Mouse (Mus musculus) lung, postnatal 36 days (tissue): ENCODE results near the gene Kidins220.

Source experiments
- DNase-seq: peaks from one replicate; pipeline ENCODE4 v3.0.0; 2022; ENCODE audit warnings: mixed read lengths

Kidins220 gene

DNA sequence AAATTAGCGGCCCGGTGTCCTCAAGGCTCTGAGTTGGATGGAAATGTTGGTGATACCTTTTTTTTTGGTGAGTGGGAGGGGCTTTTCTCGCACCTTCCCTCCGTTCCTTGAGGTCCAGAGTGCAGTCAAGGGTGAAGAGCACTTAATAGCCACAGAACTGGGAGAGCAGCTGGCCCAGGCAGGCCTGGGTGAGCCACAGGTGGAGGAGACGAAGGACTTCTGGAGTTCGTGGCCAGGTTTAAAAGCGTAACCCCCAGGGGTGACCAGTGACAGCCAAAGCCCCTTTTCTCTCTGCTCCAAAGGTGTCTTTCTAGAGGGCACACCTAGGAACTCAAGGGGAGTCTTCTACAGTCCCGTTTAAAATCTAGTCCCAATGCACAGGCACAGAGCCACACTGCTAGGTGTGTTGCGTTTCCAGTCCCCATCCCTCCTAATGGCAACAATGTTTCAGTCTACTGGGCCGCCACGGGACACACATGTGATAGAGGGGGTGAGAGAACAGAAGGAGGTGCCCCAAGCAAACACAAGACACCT, 118.6 kb downstream of the Kidins220 start:
- peak; percentile 56 for DNase-seq

DNA sequence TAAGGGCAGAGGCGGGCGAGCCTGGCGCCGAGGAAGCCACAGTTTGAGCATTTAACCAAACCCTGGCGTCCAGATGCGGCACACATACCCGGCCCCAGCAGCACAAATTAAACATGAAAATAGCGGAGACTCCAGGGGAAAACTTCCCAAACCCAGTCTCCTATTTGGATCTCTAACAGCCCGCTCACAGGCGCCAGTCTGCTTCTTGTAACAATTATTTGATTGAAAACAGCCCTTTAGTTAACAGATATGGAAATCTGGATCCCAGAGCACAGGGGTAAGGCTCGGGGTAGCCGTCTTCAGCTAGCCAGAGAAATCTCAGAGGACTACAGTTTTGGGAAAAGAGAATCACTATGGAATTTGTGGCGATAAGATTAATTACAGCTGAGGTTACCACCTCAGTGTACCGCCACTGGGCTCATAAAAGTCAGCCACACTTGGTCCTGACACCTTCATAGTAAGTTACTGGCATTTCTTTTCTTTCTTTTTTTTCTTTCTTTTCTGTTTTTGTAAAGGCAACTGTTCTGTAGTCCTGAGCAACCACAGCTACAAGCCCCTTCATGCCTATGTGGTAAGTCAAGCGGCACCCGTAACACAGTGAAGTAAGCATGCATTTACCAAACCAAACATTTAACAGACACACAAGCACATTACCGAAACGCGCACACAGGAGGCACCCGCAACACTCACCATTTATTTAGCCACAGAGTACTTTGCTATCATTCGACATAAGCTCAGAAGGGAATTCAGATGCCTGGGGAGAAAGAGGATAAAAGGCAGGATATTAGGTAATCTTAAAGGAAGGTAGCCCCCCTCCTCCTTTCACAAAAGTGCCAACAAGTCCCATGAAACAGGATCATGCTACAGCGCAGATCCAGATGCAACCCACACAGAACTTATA, 120.1 kb downstream of the Kidins220 start:
- peak; percentile 41 for DNase-seq

DNA sequence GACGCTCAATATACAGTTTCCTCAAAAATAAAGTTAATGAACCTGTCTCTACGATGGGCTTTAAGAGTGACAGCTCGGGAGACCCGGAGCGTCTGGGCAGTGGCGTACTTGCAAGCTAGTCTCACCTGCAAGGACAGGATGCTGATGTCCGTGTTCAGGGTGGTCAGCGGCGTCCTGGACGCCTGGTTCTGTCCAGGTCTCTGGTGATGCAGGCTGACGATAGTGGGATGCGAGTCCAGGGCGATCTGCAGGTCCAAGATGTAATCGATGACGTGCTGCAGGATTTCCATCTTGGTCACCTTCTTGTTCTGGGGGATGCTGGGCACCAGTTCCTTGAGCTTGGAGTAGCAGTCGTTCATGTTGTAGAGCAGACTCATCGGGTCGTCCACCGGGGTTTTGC, 120.8 kb downstream of the Kidins220 start:
- DNase-seq, result peak; percentile 32

GRCm38 (mm10) chr12:25095974-25096639, 121.4 kb downstream of the Kidins220 start:
- DNase-seq, result peak; percentile 99

- no peak for DNase-seq
Measured at GRCm38 (mm10) chr12:25096640-25097051, 121.9 kb downstream of the Kidins220 start.

DNA sequence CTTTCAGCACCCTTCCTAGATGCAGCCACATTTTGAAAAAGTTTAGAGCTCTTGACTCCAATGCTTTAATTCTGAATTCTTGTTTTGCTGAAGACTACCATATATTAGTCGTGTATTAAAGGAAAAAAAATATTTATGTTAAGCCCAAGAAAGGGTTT, 122.2 kb downstream of the Kidins220 start, which contains the start of gene Id2:
Id2 (minus strand) TSS at position 89 of the 158 bp plus-strand sequence.
- DNase-seq, result no peak

DNA sequence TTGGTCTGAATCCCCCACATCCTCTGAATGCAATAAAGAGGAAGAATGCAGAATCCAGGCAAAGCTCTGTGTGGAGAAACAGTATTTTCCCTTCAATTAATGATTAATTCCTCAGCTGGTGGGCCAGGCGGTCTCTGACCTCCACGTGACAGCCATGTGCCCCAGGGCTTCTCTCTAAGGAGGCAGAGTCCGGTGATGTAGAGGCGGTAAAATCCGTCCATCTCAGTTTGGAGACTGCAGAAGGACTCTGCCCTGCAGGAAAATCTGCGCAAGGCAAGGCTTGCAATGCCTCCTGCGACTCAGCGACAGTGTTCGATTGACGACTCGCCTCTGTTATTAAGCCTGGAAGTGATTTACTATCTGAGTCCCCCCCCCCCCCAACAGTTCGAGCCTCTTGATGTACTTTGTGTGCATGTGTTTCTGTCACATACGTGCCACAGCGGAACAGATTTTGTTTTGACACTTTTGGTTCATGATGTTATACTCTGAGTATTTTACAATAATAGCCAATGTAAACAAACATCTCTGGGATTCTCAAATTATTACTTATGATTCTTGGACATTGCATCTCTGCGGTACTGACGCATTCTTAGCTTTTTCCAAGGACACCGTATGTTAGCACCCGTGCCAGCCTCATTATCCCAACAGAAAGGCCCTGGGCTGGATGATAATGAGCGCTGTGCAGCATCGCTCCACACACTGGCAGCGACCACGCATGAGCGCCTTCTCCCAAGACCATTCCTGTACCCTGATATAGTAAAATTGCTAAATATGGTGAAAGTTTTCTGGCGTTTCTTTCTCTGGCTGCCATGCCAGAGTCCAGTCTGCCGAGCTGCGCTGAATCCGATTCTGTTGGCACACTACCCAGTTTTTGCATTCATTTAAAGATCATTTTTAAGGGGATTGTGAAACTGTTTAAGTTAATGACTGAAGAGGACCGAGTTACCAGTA, 122.8 kb downstream of the Kidins220 start:
- DNase-seq, result no peak

DNA sequence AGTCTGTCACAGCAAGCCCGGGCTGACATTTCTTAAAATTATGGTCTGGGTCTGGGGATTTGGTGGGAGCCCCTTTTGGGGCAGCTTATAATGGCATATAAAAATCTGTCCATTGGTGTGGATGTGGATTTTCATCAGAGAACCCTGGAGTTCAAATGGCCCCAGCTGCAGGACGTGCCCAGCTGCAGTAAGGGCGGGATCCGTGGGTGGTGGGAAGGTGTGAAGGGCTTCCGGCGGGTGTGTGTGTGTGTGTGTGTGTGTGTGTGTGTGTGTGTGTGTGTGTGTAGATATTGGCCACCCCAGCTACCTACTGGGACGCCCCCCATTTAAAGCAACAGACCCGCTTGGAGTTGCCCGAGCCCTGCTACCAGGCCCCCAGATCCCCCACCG, 123.4 kb downstream of the Kidins220 start:
- DNase-seq, result peak; percentile 57

DNA sequence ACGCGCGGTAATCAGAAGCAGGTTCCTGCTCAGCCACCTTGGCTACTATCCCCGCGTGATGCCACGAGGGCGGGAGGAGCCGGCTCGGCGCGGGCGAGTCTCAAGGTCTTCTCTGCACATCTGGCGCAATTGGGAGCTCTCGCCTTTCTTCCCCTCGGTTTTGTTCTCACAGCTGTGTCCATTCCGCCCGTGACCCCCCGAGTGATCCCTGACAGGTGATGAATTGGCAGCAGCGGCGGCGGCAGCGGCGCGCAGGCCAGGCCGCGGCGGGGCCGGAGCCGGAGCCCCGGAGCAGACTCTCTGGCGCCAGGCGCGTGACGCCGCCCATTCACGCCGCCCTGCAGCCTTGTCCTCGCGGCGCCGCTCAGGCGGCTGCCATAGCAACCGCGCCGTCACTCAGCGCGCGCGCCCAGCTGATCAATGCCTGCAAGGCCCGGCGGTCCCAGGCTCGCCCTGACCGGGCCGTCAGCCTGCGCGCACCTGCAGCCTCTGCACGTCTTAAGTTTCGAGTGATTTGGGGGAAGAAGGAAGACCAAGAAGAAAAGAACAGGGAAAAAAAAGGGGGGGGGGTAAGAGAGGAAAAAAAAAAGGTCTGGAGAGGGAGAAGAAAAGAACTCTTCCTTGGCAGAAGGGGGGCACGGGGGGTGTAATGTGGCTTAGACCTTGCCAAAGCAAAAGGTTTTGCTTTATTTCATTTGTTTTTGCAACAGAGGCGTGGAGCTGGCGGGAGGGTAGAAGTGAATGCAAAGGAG, 124.0 kb downstream of the Kidins220 start:
- peak; percentile 96 for DNase-seq

GRCm38 (mm10) chr12:25099313-25099562, 124.5 kb downstream of the Kidins220 start:
- peak; percentile 60 for DNase-seq

DNA sequence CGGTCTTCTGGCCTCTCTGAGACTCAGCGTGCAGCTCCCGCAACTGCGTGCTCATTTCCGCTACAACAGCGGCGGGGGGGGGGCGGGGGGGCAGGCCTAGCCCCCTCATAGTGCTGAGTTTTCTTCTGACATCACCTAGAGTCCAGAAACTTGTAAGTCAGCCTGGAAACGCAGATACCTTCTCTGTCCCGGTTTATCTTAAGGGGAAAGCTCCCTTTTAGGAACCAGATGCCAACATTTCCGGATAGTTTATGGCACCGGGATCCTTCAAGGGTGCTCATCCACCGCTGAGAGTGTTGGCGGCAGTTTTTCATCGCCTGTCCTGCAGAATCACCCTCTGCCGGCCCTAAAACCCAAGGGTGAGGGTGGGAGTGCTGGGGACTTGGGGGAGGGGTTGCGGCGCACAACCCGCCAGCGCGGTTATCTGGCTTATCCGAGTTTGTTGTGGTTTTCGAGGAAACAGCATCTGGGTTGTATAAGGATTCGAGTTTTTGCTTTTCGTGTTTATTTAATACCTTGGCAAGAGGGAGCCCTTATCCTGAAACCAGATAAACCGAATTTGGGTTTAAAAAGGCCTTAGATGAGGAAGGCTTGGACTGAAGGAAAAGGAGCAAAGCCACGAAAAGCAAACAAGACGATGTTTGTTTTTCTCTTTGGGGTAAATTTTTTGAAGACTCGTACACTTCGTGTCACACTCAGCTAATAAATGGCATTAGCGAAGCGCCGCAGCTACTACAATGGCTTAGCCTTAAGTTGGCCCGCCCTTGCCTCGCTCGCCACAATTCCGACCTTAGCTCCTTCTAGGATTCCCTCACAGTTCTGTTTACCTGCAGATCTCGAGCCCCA, 125.1 kb downstream of the Kidins220 start:
- peak; percentile 54 for DNase-seq

DNA sequence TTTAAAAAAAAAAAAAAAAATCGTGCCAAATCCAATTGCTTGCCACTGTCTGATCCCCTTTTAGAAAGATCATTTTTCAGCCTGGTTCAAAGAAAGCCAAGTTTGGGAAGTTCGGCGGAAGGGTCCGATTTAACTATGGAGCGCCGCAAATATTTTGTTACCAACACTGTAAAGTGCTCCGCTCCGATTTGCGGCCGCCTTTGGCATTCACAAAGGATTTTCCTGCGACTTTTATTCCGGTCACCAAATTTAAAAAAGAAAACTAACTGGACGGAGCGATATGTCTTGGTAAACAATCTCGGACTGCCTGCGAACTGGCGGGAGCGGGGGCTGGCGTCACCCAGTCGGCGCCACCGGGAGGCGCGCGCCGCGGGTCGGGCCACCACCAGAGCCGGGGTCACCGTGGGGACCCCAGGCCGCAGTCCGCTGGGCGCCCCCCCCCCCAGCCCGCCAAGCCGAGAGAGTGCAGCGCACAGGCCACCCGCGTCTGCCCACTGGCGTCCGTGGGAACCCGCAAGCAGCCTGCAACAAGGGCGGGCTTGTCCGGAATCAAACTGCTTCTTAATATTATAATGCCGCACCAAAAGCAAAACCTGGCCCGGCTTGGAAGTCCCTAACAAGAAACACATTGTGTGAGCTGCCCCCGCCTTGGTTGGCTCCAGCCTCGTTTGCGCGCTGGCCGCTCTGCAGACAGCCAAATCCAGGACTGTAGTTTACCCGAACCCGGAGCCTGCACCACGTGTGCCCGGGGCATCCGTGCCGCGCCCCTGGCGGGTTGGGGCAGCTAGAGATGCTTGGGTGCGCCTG, 125.9 kb downstream of the Kidins220 start:
- peak; percentile 73 for DNase-seq

DNA sequence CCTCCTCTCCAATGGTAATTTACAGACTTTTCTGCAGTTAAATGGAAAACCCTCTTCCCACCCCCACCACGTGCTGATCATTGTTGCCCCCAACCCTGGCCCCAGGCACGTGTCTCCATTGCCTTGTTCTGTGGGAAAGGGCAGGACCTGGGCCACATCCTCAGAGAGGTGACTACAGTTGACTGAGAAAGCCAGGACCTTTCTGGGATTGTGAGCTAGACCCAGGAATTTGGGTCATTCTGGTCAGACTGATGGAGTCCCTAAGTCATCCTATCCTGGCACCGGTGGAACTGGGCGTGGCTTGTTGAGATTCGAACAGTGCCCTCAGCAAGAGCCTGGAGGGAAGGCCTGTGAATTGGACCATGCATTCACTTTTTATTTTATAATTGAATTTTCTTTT, 126.7 kb downstream of the Kidins220 start:
- DNase-seq, result peak; percentile 62

DNA sequence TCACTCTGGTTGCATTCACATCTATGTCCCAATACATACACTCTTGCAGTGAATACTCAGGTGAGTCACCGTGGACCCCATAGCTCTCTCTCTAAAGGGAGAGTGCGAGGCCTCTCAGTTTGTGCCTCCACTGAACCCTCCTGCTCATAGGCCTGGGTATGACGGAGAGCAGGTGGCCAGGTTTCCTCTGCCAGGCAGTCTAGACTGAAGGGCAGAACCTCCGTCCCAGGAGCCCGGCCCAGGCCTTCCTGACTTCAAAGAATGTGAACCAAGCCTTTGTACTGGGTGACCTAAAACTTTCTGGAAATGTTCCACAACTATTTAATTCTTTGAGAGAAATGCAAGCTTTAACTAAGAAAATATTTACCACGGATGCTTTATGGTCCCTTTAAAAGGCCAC, 129.2 kb downstream of the Kidins220 start:
- no peak for DNase-seq

DNA sequence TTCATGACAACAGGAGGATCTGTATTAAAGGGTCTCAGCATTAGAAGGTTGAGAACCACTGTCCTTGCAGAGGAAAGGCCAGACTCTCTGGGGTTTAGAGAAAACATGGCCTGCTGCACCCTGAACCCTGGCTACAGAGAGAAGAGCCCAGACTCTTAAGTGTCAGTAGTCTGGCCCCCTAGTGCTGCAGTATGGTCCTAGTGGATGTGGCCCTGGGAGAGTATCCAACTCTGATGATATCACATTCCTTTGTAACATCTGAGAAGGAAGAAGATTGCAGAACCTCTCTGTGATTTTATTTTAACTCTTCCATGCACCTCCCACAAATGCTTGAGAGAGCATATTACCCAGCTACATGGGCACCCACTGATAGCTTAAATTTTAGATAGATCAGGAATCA, 129.8 kb downstream of the Kidins220 start:
- no peak for DNase-seq

DNA sequence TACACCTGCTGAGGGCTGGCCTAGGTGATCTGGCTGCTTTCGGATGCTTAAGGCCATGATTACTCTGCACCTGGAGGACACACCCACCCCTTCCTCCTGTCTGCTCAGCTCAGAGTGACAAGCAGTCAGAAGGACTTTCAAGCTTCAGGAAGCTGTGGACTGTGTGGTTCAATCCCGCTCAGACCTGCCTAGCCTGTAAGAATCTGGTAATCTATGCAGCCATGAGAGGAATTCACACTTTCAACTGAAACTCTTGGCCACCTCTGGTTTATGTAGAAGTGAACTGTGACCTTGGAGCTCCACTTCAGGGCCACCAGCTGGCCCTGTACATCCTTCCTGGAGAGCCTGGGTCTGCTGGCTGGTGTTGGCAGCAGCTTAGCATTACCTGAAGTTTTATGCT, 134.1 kb downstream of the Kidins220 start:
- no peak for DNase-seq

GRCm38 (mm10) chr12:25109971-25110681, 135.4 kb downstream of the Kidins220 start:
- no peak for DNase-seq

GRCm38 (mm10) chr12:25110682-25111078, 136.0 kb downstream of the Kidins220 start:
- DNase-seq, result no peak
